14 mouse cellular contexts compared by ENCODE assay signal in the genomic region with DNA sequence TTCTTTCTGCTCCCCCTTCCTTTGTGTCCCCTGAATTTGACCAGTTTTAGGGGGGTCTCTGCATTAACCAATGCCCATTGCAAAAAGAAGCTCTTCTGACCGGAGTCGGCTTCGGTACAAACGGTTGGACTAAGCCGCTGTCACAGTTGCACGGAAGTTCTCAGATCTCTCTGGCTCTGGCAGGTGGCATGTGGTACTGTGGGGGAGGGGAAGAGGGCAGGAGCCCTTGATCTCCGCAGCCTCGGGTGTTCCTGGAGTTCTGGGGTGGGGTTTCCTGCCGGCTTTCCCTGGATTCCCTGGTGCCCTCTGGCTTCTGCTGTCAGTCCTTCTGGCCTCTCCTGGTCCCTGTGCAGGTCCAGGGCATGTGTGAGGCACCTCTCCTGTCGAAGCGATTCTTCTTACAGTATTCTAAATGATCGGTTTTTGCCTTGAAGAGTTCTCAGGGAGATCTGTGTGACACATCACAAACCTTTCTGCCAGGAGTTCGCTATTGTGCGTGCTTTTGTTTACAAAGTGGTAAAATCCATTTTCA. TPM values are rescaled to one million over a fixed set of nuclear protein-coding genes. Genes with fewer than 3 reads are reported as not detected.
DNase-seq lines count a peak whose midpoint lies in the region; ATAC-seq and TF ChIP-seq lines count a peak whose summit lies in the region.
"Had no signal": no experiment of that assay in that cellular context is flagged by ENCODE, and none has a peak within 500 bp of the region (broad histone marks: within the 10 kb centered on the region; RNA-seq: fewer than 3 reads in every experiment).

No protein-coding gene starts in this region.

- peaks cover 4% of the 10 kb centered on the region; the same call in 1 of the 2 replicates for H3K4me1 ChIP-seq in heart, embryonic 11.5 days (ENCODE audit: control insufficient read depth, insufficient read depth, low read length)
- H3K4me1 ChIP-seq in heart, adult 2 months (ENCODE audit: control insufficient read depth, insufficient read depth, low read length): no peaks in the 10 kb centered on the region
- peaks cover 13% of the 10 kb centered on the region for H3K4me1 ChIP-seq in testis, adult 2 months (ENCODE audit: control insufficient read depth, insufficient read depth, low read length)
- H3K4me1 ChIP-seq in midbrain, embryonic 16.5 days (ENCODE audit: control insufficient read depth, insufficient read depth, low read length): peaks cover 11% of the 10 kb centered on the region; the same call in 1 of the 2 replicates

- TF ChIP-seq EP300 in heart, adult 2 months (IDR thresholded peaks at IDR 0.05; ENCODE audit: insufficient read depth, low read depth, low read length): no peak

- intact Hi-C loops in heart, adult 2 months (cut with DNase I): no loop called here

- H3K9me3 ChIP-seq in heart, embryonic 11.5 days (replicated peaks; ENCODE audit: control insufficient read depth, low read length): no peaks in the 10 kb centered on the region
- H3K9me3 ChIP-seq in midbrain, embryonic 16.5 days (replicated peaks; ENCODE audit: control insufficient read depth, low read length, poor library complexity, severe bottlenecking): no peaks in the 10 kb centered on the region
- H3K9me3 ChIP-seq: intestine, embryonic 15.5 days had no signal

- 31% methylated on average over 14 of the region's 14 CpGs for WGBS in heart, embryonic 11.5 days (ENCODE audit: insufficient replicate concordance)
- 33% methylated on average over 14 of the region's 14 CpGs for WGBS in heart, adult 2 months
- WGBS in midbrain, embryonic 16.5 days: 27% methylated on average over 14 of the region's 14 CpGs

- ATAC-seq in heart, embryonic 11.5 days (replicated peaks; ENCODE audit: insufficient number of reproducible peaks, low FRiP score, low TSS enrichment): no peak
- no peak for ATAC-seq in midbrain, embryonic 16.5 days
- ATAC-seq: intestine, embryonic 15.5 days had no signal

- H3K4me3 ChIP-seq in heart, embryonic 11.5 days (ENCODE audit: low read depth, low read length): no peak overlapping the region
- H3K4me3 ChIP-seq in heart, adult 2 months: no peak overlapping the region
- H3K4me3 ChIP-seq in testis, adult 2 months (ENCODE audit: control insufficient read depth, low read depth, low read length): peak overlapping the region; percentile 87
- H3K4me3 ChIP-seq in midbrain, embryonic 16.5 days (ENCODE audit: low read depth, low read length): no peak overlapping the region
- H3K4me3 ChIP-seq: intestine, embryonic 15.5 days had no signal

- no peaks in the 10 kb centered on the region for H3K27me3 ChIP-seq in heart, embryonic 11.5 days (ENCODE audit: control insufficient read depth, insufficient read depth, low read length)
- no peaks in the 10 kb centered on the region for H3K27me3 ChIP-seq in heart, adult 2 months (ENCODE audit: control insufficient read depth, insufficient read depth, low read length)
- H3K27me3 ChIP-seq in testis, adult 2 months (ENCODE audit: control insufficient read depth, insufficient read depth, low read length): no peaks in the 10 kb centered on the region
- H3K27me3 ChIP-seq in midbrain, embryonic 16.5 days (ENCODE audit: control insufficient read depth, insufficient read depth, low read depth, low read length): no peaks in the 10 kb centered on the region
- H3K27me3 ChIP-seq: intestine, embryonic 15.5 days had no signal

- no peak overlapping the region for H3K27ac ChIP-seq in heart, embryonic 11.5 days (ENCODE audit: low read depth, low read length)
- H3K27ac ChIP-seq in heart, adult 2 months: no peak overlapping the region
- H3K27ac ChIP-seq in testis, adult 2 months (ENCODE audit: control insufficient read depth, insufficient read depth, low read depth, low read length): peak overlapping the region; percentile 90
- no peak overlapping the region for H3K27ac ChIP-seq in midbrain, embryonic 16.5 days (ENCODE audit: low read length)
- H3K27ac ChIP-seq: intestine, embryonic 15.5 days; liver, embryonic 14.5 days had no signal

- H3K79me2 ChIP-seq in heart, adult 2 months (replicated peaks; ENCODE audit: control insufficient read depth, insufficient read depth, low read length): no peaks in the 10 kb centered on the region

- H3K36me3 ChIP-seq in heart, embryonic 11.5 days (ENCODE audit: control insufficient read depth, insufficient read depth, low read length): no peaks in the 10 kb centered on the region
- H3K36me3 ChIP-seq in heart, adult 2 months (ENCODE audit: control insufficient read depth, insufficient read depth, low read length): no peaks in the 10 kb centered on the region
- no peaks in the 10 kb centered on the region for H3K36me3 ChIP-seq in testis, adult 2 months (ENCODE audit: control insufficient read depth, insufficient read depth, low read length)
- H3K36me3 ChIP-seq in midbrain, embryonic 16.5 days (ENCODE audit: control insufficient read depth, insufficient read depth, low read length): no peaks in the 10 kb centered on the region
- H3K36me3 ChIP-seq: intestine, embryonic 15.5 days had no signal

- TF ChIP-seq POLR2A in heart, adult 2 months (IDR thresholded peaks at IDR 0.05; ENCODE audit: insufficient read depth, low read depth, low read length): no peak
- no peak for TF ChIP-seq POLR2A in testis, adult 2 months (IDR thresholded peaks at IDR 0.05; ENCODE audit: control insufficient read depth, low read depth, low read length)

- no peak overlapping the region for H3K9ac ChIP-seq in heart, embryonic 11.5 days (ENCODE audit: low read depth, low read length)
- H3K9ac ChIP-seq in heart, adult 2 months (ENCODE audit: low read depth, low read length): no peak overlapping the region
- H3K9ac ChIP-seq in midbrain, embryonic 16.5 days (ENCODE audit: low read depth, low read length): 0 out of 2 replicates have a peak overlapping the region, but pooled peaks have one; percentile 25
- H3K9ac ChIP-seq: intestine, embryonic 15.5 days; liver, embryonic 14.5 days had no signal

- peak overlapping the region; percentile 42 for H3K4me2 ChIP-seq in heart, embryonic 11.5 days
- no peak overlapping the region for H3K4me2 ChIP-seq in midbrain, embryonic 16.5 days (ENCODE audit: low read length)
- H3K4me2 ChIP-seq: intestine, embryonic 15.5 days had no signal

- DNase-seq in heart, adult 2 months: no peak
- DNase-seq in testis, postnatal 10 days (ENCODE audit: low spot score): no peak
- no peak for DNase-seq in spleen, postnatal 14 days (ENCODE audit: low spot score in 2 of 2)
- DNase-seq in adrenal gland, postnatal 14 days: no peak
- DNase-seq in frontal cortex, adult 2 months (ENCODE audit: extremely low spot score in 1 of 2, low spot score in 1 of 2): no peak
- DNase-seq: adrenal gland, postnatal 36 days; lung, postnatal 36 days had no signal

- no peak for TF ChIP-seq CTCF in heart, adult 2 months (IDR thresholded peaks at IDR 0.05)
- TF ChIP-seq CTCF in testis, adult 2 months (IDR thresholded peaks at IDR 0.05; ENCODE audit: control insufficient read depth, insufficient read depth, insufficient replicate concordance, low read depth, low read length): no peak

RNA-seq across cellular contexts. Expression of a gene that starts 48.9 kb away (rescaled TPM):
- polyA plus RNA-seq in heart, embryonic 11.5 days (2014; fragmentation: Nextera tagmentation; extraction: Ambion mirVana): 0.64 and 0.72 TPM in 2 replicates
- total RNA-seq in heart, adult 2 months (2021): under 1 TPM in 1 of 2 experiments, not detected in 1; 0.36 TPM
- not detected in 2 replicates for polyA plus RNA-seq in heart, adult 2 months (2012; rRNA removed)
- polyA plus RNA-seq in testis, adult 2 months (2012; rRNA removed): 2.9 and 3.7 TPM in 2 replicates
- polyA plus RNA-seq in midbrain, embryonic 16.5 days (2015; fragmentation: Nextera tagmentation; extraction: Ambion mirVana): 0.34 and 1.0 TPM in 2 replicates
- total RNA-seq in adrenal gland, postnatal 14 days (2021): 1.8 TPM in 1 of 2 replicates, not detected in the other
- 0.86 and 1.1 TPM in 2 replicates for polyA plus RNA-seq in frontal cortex, adult 2 months (2012; rRNA removed)
- total RNA-seq: heart, postnatal 10 days had no signal
- polyA plus RNA-seq: liver, embryonic 14.5 days; small intestine, adult 2 months had no signal
